Mouse (Mus musculus): ENCODE measurements around the gene Atf7. TPM values are rescaled to one million over a fixed set of nuclear protein-coding genes. Genes with fewer than 3 reads are reported as not detected.
A peak's percentile ranks its signal among the peaks of the same experiment; 100 is the strongest.

The Atf7 gene
- total RNA-seq (2014; rRNA removed; ENCODE audit: low replicate concordance) = 12.4 and 16.2 TPM in 2 replicates
- polyA plus RNA-seq (2015; fragmentation: Nextera tagmentation; extraction: Ambion mirVana) = 18.7 and 20.6 TPM in 2 replicates

DNA sequence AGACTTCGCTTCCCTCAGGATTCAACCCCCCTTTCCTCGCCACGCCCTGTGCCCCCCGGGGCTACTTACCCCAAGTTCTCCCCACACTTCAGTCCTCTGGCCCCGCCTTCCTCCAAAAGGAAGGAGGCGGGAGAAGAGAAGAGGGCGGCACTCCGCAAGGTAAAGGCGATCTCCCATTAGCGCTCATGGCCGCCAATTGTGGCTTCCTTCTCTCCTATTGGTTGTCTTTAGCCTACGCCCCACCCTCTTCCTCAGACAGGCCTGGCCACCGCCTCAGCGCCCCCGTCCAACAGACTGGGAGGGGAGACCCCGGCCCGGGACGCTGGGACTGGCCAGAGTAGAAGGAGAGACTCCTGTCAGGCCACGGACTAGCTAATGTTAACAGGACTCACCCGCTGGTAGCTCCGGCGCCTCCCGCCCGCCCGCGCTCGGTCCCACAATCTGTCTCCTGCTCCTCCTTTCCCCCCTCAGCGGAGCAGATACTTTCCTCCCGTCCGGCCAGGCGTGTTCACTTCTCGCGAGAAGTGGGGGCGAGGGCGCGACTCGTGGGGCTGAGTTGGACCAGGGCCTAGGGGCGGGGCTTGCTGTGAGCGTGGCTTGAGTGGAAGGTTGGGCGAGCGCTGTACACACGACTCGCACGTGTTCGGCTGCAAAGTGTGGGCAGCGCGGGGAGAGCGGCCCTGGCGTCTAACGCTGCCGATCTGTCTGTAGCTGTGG, at the start of gene Atf7, which contains the start of gene Gm28047:
Gene Atf7 (minus strand): TSS at position 495 of the 717 bp plus-strand sequence.
Gene Gm28047 (minus strand): TSS at position 98 of the 717 bp plus-strand sequence.
- Histone ChIP-seq H3K9me3 (replicated peaks; ENCODE audit: control insufficient read depth, low read length) (no peaks in the 10 kb centered on the region), H3K9ac (replicated peaks; ENCODE audit: low read depth, low read length) (peak within 1 kb of the TSS; percentile 62), H3K36me3 (replicated peaks; ENCODE audit: control insufficient read depth, insufficient read depth, low read length) (peaks cover 1% of the 10 kb centered on the region; the same call in 1 of the 2 replicates), H3K4me2 (ENCODE audit: low read depth, low read length) (peak within 1 kb of the TSS; percentile 94), H3K27ac (ENCODE audit: low read depth) (peak within 1 kb of the TSS; percentile 95), H3K27me3 (ENCODE audit: control insufficient read depth, insufficient read depth, low read length) (no peaks in the 10 kb centered on the region), H3K4me3 (ENCODE audit: low read depth, low read length) (peak within 1 kb of the TSS; percentile 60), H3K4me1 (ENCODE audit: control insufficient read depth, insufficient read depth) (peaks cover 13% of the 10 kb centered on the region)
- peak; percentile 55; the same call in 1 of the 2 replicates for TF ChIP-seq EP300 (IDR thresholded peaks at IDR 0.05; ENCODE audit: low read depth)
- TF ChIP-seq CTCF (IDR thresholded peaks at IDR 0.05; ENCODE audit: low read depth) = no peak
- peak; percentile 98 for ATAC-seq (ENCODE audit: insufficient read depth, low read depth)
- DNase-seq (ENCODE audit: low spot score) = peak; percentile 98
- under 1% methylated on average over 50 of the region's 51 CpGs for WGBS

- ATAC-seq (ENCODE audit: insufficient read depth, low read depth) (peak; percentile 55), DNase-seq (ENCODE audit: low spot score) (peak; percentile 91)
- peak overlapping the region; percentile 23; the same call in 1 of the 2 replicates for H3K9ac ChIP-seq (replicated peaks; ENCODE audit: low read depth, low read length)
- no peaks in the 10 kb centered on the region for H3K9me3 ChIP-seq (replicated peaks; ENCODE audit: control insufficient read depth, low read length)
- H3K4me1 ChIP-seq (ENCODE audit: control insufficient read depth, insufficient read depth) = peaks cover 21% of the 10 kb centered on the region
- H3K4me2 ChIP-seq (ENCODE audit: low read depth, low read length) = peak overlapping the region; percentile 67
- peak overlapping the region; percentile 95 for H3K27ac ChIP-seq (ENCODE audit: low read depth)
- H3K27me3 ChIP-seq (ENCODE audit: control insufficient read depth, insufficient read depth, low read length) = no peaks in the 10 kb centered on the region
- peak overlapping the region; percentile 16 for H3K4me3 ChIP-seq (ENCODE audit: low read depth, low read length)
- H3K36me3 ChIP-seq (replicated peaks; ENCODE audit: control insufficient read depth, insufficient read depth, low read length) = no peaks in the 10 kb centered on the region; the same call in none of the 2 replicates
- TF ChIP-seq EP300 (IDR thresholded peaks at IDR 0.05; ENCODE audit: low read depth) (no peak), CTCF (IDR thresholded peaks at IDR 0.05; ENCODE audit: low read depth) (no peak)
- WGBS = 7% methylated on average over 10 of the region's 10 CpGs
Observed at GRCm38 (mm10) chr15:102673548-102673947, 48.3 kb upstream of the Atf7 start.

DNA sequence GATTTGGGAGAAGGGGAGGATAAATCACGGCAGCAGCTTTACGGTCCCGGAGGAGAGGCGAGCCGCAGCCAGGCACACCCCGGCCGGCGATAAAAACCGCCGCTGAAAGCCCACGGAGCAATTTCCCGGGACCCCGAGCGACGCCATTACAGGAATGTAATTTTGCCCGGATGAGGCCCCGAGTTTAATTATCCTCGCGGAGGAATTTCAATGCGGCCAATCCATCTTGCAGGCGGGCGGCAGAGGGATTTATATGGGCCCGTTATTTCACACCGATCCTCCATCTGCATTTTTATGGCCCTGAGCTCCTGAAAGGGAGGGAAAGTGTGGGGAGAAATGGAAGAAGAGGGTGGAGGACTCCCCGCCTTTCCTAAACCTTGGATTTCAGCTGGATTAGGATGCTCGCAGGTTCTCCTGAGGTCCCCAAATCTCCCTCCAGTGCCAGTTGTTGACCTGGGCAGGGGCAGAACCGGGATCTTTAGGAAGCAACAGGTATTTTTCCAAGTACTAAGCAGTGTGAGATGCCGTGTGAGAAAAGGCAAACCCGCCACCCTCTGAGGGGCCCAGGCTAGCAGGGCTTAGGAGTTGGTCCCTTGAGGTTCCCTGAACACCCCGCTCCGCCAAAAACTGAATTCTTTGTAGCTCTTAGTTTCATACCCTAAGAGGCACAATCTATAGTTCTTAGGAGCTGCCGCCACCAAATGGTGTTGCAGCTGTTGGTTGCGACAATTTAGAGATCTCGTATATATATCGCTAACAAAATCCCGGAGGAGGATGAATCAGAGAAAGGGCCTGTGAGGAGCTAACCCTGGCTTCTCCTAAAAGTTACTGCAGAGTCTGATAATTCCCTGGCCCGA, 47.2 kb upstream of the Atf7 start, which contains the start of gene Atp5g2:
Gene Atp5g2 (minus strand): TSS at position 138 of the 857 bp plus-strand sequence.
- Histone ChIP-seq H3K9ac (replicated peaks; ENCODE audit: low read depth, low read length) (peak within 1 kb of the TSS; percentile 74), H3K4me2 (ENCODE audit: low read depth, low read length) (peak within 1 kb of the TSS; percentile 67), H3K27ac (ENCODE audit: low read depth) (peak within 1 kb of the TSS; percentile 95), H3K36me3 (replicated peaks; ENCODE audit: control insufficient read depth, insufficient read depth, low read length) (peaks cover 3% of the 10 kb centered on the region), H3K4me3 (ENCODE audit: low read depth, low read length) (peak within 1 kb of the TSS; percentile 49), H3K4me1 (ENCODE audit: control insufficient read depth, insufficient read depth) (peaks cover 21% of the 10 kb centered on the region), H3K9me3 (replicated peaks; ENCODE audit: control insufficient read depth, low read length) (no peaks in the 10 kb centered on the region), H3K27me3 (ENCODE audit: control insufficient read depth, insufficient read depth, low read length) (no peaks in the 10 kb centered on the region)
- ATAC-seq (ENCODE audit: insufficient read depth, low read depth) = no peak
- peak; percentile 50 for DNase-seq (ENCODE audit: low spot score)
- no peak for TF ChIP-seq CTCF (IDR thresholded peaks at IDR 0.05; ENCODE audit: low read depth)
- WGBS = 5% methylated on average over 37 of the region's 37 CpGs

DNA sequence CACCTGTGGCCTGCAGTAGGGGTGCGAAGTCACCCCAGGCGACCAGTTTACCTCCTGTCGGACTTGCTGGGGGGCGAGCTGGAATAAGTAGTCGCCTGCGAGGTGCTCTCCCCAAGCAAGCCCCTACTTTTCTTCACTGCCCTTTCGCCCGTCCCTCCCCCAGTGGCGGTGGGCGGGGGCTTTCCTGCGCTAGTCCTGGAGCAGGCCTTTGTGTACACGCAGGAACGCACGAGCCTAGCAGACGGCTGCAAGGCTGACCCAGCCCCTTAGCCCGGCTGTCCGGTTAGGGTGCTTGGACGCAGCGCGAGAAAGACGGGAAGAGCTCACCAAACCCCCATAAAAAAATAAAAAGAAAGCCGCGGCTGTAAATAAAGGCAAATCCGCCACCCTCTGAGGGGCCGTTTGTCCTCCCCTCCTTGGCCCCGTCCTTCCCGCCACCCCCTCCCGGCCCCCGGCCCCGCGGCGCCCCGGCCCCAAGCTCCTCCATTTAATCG, 46.5 kb upstream of the Atf7 start:
- Histone ChIP-seq H3K36me3 (replicated peaks; ENCODE audit: control insufficient read depth, insufficient read depth, low read length) (peaks cover 9% of the 10 kb centered on the region), H3K27ac (ENCODE audit: low read depth) (peak overlapping the region; percentile 95), H3K9me3 (replicated peaks; ENCODE audit: control insufficient read depth, low read length) (no peaks in the 10 kb centered on the region), H3K27me3 (ENCODE audit: control insufficient read depth, insufficient read depth, low read length) (no peaks in the 10 kb centered on the region), H3K4me3 (ENCODE audit: low read depth, low read length) (peak overlapping the region; percentile 49), H3K4me1 (ENCODE audit: control insufficient read depth, insufficient read depth) (peaks cover 21% of the 10 kb centered on the region), H3K9ac (replicated peaks; ENCODE audit: low read depth, low read length) (peak overlapping the region; percentile 74), H3K4me2 (ENCODE audit: low read depth, low read length) (peak overlapping the region; percentile 67)
- ATAC-seq (ENCODE audit: insufficient read depth, low read depth) = peak; percentile 67
- DNase-seq (ENCODE audit: low spot score) = peak; percentile 76
- TF ChIP-seq EP300 (IDR thresholded peaks at IDR 0.05; ENCODE audit: low read depth) (no peak; the same call in 1 of the 2 replicates), CTCF (IDR thresholded peaks at IDR 0.05; ENCODE audit: low read depth) (no peak)
- whole genome bisulfite sequencing = under 1% methylated on average over 34 of the region's 34 CpGs

Measured in heart, postnatal 0 days (tissue).